Mouse (Mus musculus) erythroblast, embryonic 14.5 days (primary cell): ENCODE data around the gene Spr.

Source experiments
- GATA1 ChIP-seq: IDR thresholded peaks from 2 replicates; pipeline ENCODE4 v1.6.1; 2012; ENCODE audit warnings: low read length, inconsistent platforms, mixed read lengths
- TAL1 ChIP-seq: IDR thresholded peaks from 3 replicates; pipeline ENCODE4 v1.6.1; 2012; ENCODE audit warnings: low read length, inconsistent platforms, mixed read lengths

- TF ChIP-seq TAL1 (no peak), GATA1 (no peak)
These were observed at the start of gene Spr for GRCm38 (mm10) chr6:85137217-85138035.
